Mouse (Mus musculus): ENCODE measurements around the gene Cers6. TPM values are rescaled to one million over a fixed set of nuclear protein-coding genes. Genes with fewer than 3 reads are reported as not detected.

The Cers6 gene
- total and polyA plus RNA-seq, 3 experiments: 2.1 to 9.6 (median 8.7) TPM

DNA sequence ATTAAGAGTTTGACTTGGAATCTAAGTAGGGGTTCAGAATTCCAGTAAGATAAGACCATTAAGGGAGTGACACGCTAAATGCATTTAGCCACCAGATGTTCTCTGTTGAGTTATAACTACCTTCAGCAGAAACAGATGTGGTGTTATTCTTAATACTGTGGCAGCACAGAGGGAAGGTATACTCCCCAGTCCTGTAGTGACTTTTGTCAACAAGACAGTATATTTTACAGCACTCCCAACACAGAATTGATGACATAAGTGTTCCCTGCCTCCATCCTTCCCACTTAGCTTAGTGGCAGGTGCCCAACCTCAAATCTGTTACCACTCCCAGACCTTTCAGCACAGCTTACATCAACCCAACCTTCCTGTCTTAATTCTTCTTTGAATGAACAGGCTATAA, 219.5 kb downstream of the Cers6 start:
- intact Hi-C loops (cut with DNase I): no loop called here
- no peaks in the 10 kb centered on the region for H3K79me2 ChIP-seq (replicated peaks; ENCODE audit: control insufficient read depth, insufficient read depth, low read length)
- 62% methylated on average over 1 of the region's 1 CpGs for WGBS

DNA sequence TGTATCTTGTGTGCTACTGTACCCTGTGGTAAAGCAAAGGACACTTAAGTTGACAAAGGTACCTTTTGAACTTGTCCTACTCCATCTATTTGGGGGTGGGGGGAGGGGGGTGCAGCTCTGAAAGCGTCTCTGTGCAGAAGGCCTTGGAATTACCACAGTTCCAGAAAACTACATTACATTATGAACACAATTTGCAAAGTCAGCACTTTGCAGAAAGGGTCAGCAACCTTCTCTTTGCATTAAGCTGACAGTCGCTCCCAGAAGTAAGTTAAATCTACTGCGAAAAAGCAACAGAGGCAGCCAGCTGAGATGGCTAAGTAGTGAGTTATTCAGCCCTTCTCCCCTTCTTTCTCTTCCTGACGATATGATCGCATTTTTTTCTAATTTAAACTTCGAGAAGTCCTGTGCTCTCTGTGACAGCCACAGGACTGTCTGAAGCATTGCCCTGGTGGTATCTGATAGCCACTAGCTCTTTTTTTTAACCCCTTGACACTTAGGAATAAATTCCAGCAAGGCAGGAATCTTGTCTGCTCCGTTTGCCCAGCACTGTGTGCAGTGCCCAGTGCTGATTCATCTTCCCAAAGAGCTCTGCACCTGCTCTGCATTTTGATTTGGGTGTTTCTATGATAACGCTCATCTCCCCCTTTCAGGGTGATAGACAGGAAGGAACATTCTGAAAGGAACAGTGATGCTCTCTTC, 221.4 kb downstream of the Cers6 start:
- H3K27ac ChIP-seq: no peak overlapping the region
- H3K9ac ChIP-seq (ENCODE audit: low read depth, low read length): no peak overlapping the region
- WGBS: 71% methylated on average over 8 of the region's 8 CpGs
- H3K36me3 ChIP-seq (ENCODE audit: control insufficient read depth, insufficient read depth, low read length): no peaks in the 10 kb centered on the region
- DNase-seq: no peak
- H3K4me1 ChIP-seq (ENCODE audit: control insufficient read depth, insufficient read depth, low read length): no peaks in the 10 kb centered on the region
- H3K27me3 ChIP-seq (ENCODE audit: control insufficient read depth, insufficient read depth, low read length): no peaks in the 10 kb centered on the region
- H3K79me2 ChIP-seq (replicated peaks; ENCODE audit: control insufficient read depth, insufficient read depth, low read length): no peaks in the 10 kb centered on the region
- TF ChIP-seq EP300 (IDR thresholded peaks at IDR 0.05; ENCODE audit: insufficient read depth, low read depth, low read length): no peak
- TF ChIP-seq POLR2A (IDR thresholded peaks at IDR 0.05; ENCODE audit: insufficient read depth, low read depth, low read length): no peak
- TF ChIP-seq CTCF (IDR thresholded peaks at IDR 0.05): no peak
- H3K4me3 ChIP-seq: no peak overlapping the region
- intact Hi-C loops (cut with DNase I): no loop called here

More for the DNA sequence above, 219.5 kb downstream of the Cers6 start:
- Histone ChIP-seq H3K27ac (no peak overlapping the region), H3K4me3 (no peak overlapping the region), H3K4me1 (ENCODE audit: control insufficient read depth, insufficient read depth, low read length) (peaks cover 3% of the 10 kb centered on the region), H3K36me3 (ENCODE audit: control insufficient read depth, insufficient read depth, low read length) (no peaks in the 10 kb centered on the region), H3K9ac (ENCODE audit: low read depth, low read length) (no peak overlapping the region), H3K27me3 (ENCODE audit: control insufficient read depth, insufficient read depth, low read length) (no peaks in the 10 kb centered on the region)
- DNase-seq: no peak
- TF ChIP-seq CTCF (IDR thresholded peaks at IDR 0.05) (no peak), EP300 (IDR thresholded peaks at IDR 0.05; ENCODE audit: insufficient read depth, low read depth, low read length) (no peak), POLR2A (IDR thresholded peaks at IDR 0.05; ENCODE audit: insufficient read depth, low read depth, low read length) (no peak)

DNA sequence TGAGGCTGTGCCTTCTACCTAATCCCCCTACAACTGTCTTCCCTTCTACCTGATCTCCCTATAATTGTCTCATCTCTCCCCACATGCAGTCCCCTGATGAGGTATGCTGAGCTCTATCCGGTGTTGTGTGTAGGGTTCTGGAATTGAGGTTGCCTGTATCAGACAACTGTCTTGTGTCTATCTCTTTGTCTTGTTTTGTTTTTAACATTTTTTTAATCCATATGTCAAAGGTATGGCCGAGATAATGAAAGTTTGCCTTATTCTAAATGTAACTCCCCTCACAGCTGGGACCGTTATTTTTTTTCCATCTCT, 221.9 kb downstream of the Cers6 start:
- H3K4me3 ChIP-seq: no peak overlapping the region
- no peaks in the 10 kb centered on the region for H3K27me3 ChIP-seq (ENCODE audit: control insufficient read depth, insufficient read depth, low read length)
- DNase-seq: no peak
- no peak overlapping the region for H3K27ac ChIP-seq
- intact Hi-C loops (cut with DNase I): no loop called here
- TF ChIP-seq CTCF (IDR thresholded peaks at IDR 0.05) (no peak), POLR2A (IDR thresholded peaks at IDR 0.05; ENCODE audit: insufficient read depth, low read depth, low read length) (no peak), EP300 (IDR thresholded peaks at IDR 0.05; ENCODE audit: insufficient read depth, low read depth, low read length) (no peak)
- no peaks in the 10 kb centered on the region for H3K79me2 ChIP-seq (replicated peaks; ENCODE audit: control insufficient read depth, insufficient read depth, low read length)
- no peaks in the 10 kb centered on the region for H3K36me3 ChIP-seq (ENCODE audit: control insufficient read depth, insufficient read depth, low read length)
- 89% methylated on average over 3 of the region's 3 CpGs for WGBS
- H3K9ac ChIP-seq (ENCODE audit: low read depth, low read length): no peak overlapping the region
- H3K4me1 ChIP-seq (ENCODE audit: control insufficient read depth, insufficient read depth, low read length): no peaks in the 10 kb centered on the region

DNA sequence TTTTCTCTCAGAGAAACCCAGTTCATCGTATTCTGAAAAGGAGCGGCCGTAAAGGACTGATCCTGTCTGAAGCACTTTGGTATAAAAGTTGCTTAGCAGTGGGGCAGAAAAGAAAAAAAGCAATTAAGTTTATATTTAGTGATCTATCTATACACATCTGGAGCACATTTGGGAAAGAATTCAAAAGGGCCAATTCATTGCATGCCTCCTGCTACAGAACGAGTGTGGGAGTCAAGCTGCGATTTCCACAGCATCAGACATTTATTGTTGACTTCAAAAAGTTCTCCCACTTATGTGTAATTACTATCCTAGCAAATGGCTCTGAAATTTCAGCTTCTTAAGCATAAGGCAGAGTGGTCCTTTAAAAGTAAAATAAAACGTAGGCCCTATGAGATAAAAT, 223.2 kb downstream of the Cers6 start:
- no peak overlapping the region for H3K4me3 ChIP-seq
- WGBS: 90% methylated on average over 6 of the region's 6 CpGs
- H3K79me2 ChIP-seq (replicated peaks; ENCODE audit: control insufficient read depth, insufficient read depth, low read length): no peaks in the 10 kb centered on the region
- H3K9ac ChIP-seq (ENCODE audit: low read depth, low read length): no peak overlapping the region
- H3K36me3 ChIP-seq (ENCODE audit: control insufficient read depth, insufficient read depth, low read length): no peaks in the 10 kb centered on the region
- TF ChIP-seq EP300 (IDR thresholded peaks at IDR 0.05; ENCODE audit: insufficient read depth, low read depth, low read length) (no peak), CTCF (IDR thresholded peaks at IDR 0.05) (no peak), POLR2A (IDR thresholded peaks at IDR 0.05; ENCODE audit: insufficient read depth, low read depth, low read length) (no peak)
- no peaks in the 10 kb centered on the region for H3K4me1 ChIP-seq (ENCODE audit: control insufficient read depth, insufficient read depth, low read length)
- DNase-seq: no peak
- no peak overlapping the region for H3K27ac ChIP-seq
- no peaks in the 10 kb centered on the region for H3K27me3 ChIP-seq (ENCODE audit: control insufficient read depth, insufficient read depth, low read length)
- intact Hi-C loops (cut with DNase I): no loop called here

DNA sequence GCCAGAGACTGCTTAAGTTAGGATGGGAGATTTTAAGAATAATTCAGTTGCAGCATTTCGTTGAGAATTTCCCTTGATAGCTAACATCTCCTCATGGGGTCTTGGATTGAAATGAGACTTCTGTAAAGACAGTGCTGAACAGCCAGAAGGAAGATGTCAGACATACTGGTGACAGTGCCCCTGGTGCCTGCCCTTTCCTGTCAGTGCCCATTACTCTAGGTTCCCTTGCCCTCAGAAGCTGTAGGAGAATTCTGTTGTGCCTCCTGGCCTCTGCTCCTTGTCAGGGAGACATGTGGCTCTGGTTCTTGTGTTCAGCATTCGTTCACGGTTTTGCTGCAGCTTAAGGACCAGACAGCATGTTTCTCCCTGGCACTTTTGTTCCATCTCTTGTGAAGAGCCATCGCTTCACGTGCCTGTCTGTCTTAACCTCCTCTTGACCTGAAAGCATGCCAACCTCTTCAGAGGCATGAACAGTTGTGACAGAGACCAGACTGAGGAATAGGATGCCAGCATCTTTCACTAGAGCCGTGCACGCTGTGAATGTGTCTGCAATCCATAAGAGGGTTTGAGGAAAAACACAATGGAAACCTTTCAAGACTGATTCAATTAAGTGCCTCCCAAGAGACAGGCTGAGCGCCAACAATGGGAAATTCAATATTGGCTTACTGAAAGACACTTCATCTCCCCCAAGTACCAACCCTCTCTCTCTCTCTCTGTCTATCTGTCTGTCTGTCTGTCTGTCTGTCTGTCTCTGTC, 225.4 kb downstream of the Cers6 start:
- Histone ChIP-seq H3K79me2 (replicated peaks; ENCODE audit: control insufficient read depth, insufficient read depth, low read length) (no peaks in the 10 kb centered on the region), H3K4me3 (no peak overlapping the region), H3K27me3 (ENCODE audit: control insufficient read depth, insufficient read depth, low read length) (no peaks in the 10 kb centered on the region), H3K36me3 (ENCODE audit: control insufficient read depth, insufficient read depth, low read length) (no peaks in the 10 kb centered on the region), H3K4me1 (ENCODE audit: control insufficient read depth, insufficient read depth, low read length) (no peaks in the 10 kb centered on the region), H3K9ac (ENCODE audit: low read depth, low read length) (no peak overlapping the region), H3K27ac (no peak overlapping the region)
- TF ChIP-seq EP300 (IDR thresholded peaks at IDR 0.05; ENCODE audit: insufficient read depth, low read depth, low read length): no peak
- TF ChIP-seq POLR2A (IDR thresholded peaks at IDR 0.05; ENCODE audit: insufficient read depth, low read depth, low read length): no peak
- TF ChIP-seq CTCF (IDR thresholded peaks at IDR 0.05): no peak
- DNase-seq: no peak
- intact Hi-C loops (cut with DNase I): no loop called here
- 69% methylated on average over 8 of the region's 8 CpGs for WGBS

DNA sequence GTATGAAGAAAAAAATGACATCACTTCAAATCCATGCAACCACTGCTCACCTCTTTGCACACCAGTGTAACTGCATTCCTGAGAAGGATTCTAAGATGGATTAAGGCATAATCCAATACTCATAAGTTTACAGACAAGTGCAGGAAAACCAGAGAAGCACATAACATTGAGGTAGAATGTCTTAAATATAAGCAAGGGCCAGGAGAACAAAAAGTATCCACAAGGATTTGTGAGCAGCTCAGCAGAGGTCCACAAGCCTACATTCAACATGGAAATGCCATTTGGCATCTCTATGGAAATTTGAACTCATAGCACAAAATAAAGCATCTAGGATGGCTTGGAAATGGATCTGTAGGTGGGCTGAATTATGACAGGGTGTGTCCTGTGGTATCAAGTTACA, 234.6 kb downstream of the Cers6 start:
- Histone ChIP-seq H3K36me3 (ENCODE audit: control insufficient read depth, insufficient read depth, low read length) (no peaks in the 10 kb centered on the region), H3K9ac (ENCODE audit: low read depth, low read length) (no peak overlapping the region), H3K4me3 (no peak overlapping the region), H3K27me3 (ENCODE audit: control insufficient read depth, insufficient read depth, low read length) (no peaks in the 10 kb centered on the region), H3K4me1 (ENCODE audit: control insufficient read depth, insufficient read depth, low read length) (no peaks in the 10 kb centered on the region), H3K79me2 (replicated peaks; ENCODE audit: control insufficient read depth, insufficient read depth, low read length) (no peaks in the 10 kb centered on the region), H3K27ac (no peak overlapping the region)
- TF ChIP-seq EP300 (IDR thresholded peaks at IDR 0.05; ENCODE audit: insufficient read depth, low read depth, low read length): no peak
- TF ChIP-seq POLR2A (IDR thresholded peaks at IDR 0.05; ENCODE audit: insufficient read depth, low read depth, low read length): no peak
- TF ChIP-seq CTCF (IDR thresholded peaks at IDR 0.05): no peak
- no peak for DNase-seq
- intact Hi-C loops (cut with DNase I): no loop called here
